Mouse (Mus musculus) liver, embryonic 14.5 days (tissue): ENCODE data around the gene Fcamr. TPM values are rescaled to one million over a fixed set of nuclear protein-coding genes. Genes with fewer than 3 reads are reported as not detected.
A peak's percentile ranks its signal among the peaks of the same experiment; 100 is the strongest.

ENCODE experiments used
- ATAC-seq: fragments of 200-750 bp; cut with Nextera tagmentation; 2 replicates; pipeline ENCODE4 v1.8.0; 2017; ENCODE audit warnings: moderate number of reproducible peaks, mild to moderate bottlenecking, moderate library complexity; ENCODE audit not compliant: insufficient read depth
- DNase-seq, 3 experiments: peaks; one replicate each; pipeline ENCODE4 v3.0.0-alpha.2; 2012 to 2013; ENCODE audit warnings: low read depth in 3 of 3, low spot score in 3 of 3
- H3K27ac ChIP-seq: fragments of 300-500 bp; sonication (generic); 2 replicates; pipeline ENCODE4 v1.5.1; 2014; ENCODE audit warnings: moderate library complexity, mild to moderate bottlenecking, control low read depth, inconsistent platforms
- H3K27me3 ChIP-seq: fragments of 300-500 bp; sonication (generic); 2 replicates; pipeline ENCODE4 v1.6.1; 2014; ENCODE audit warnings: mild to moderate bottlenecking, low read length, moderate library complexity; ENCODE audit not compliant: control insufficient read depth, insufficient read depth
- H3K36me3 ChIP-seq: fragments of 300-500 bp; sonication (generic); replicated peaks from 2 replicates; pipeline ENCODE4 v1.6.1; 2014; ENCODE audit warnings: low read depth; ENCODE audit not compliant: control insufficient read depth, insufficient read depth
- H3K4me1 ChIP-seq, 2 experiments: fragments of 200-500 bp in 1 of 2; fragments of 300-500 bp in 1 of 2; sonication (generic) in 1 of 2; replicated peaks; 2 replicates each; pipeline ENCODE4 v1.6.1; 2012 to 2014; ENCODE audit warnings: antibody characterized with exemption in 1 of 2, inconsistent platforms in 1 of 2, low read length in 1 of 2; ENCODE audit not compliant: control insufficient read depth in 2 of 2, insufficient read depth in 2 of 2
- H3K4me2 ChIP-seq: fragments of 300-500 bp; sonication (generic); 2 replicates; pipeline ENCODE4 v1.6.1; 2014; ENCODE audit warnings: low read depth, mild to moderate bottlenecking, control low read depth, moderate library complexity
- H3K4me3 ChIP-seq, 2 experiments: fragments of 200-500 bp in 1 of 2; fragments of 300-500 bp in 1 of 2; sonication (generic) in 1 of 2; 2 replicates each; pipeline ENCODE4 v1.5.1; 2012 to 2014; ENCODE audit warnings: low read depth in 2 of 2, low read length in 2 of 2, mild to moderate bottlenecking in 2 of 2, control low read depth in 1 of 2, inconsistent platforms in 1 of 2, moderate library complexity in 1 of 2; ENCODE audit not compliant: insufficient read depth in 1 of 2
- H3K9ac ChIP-seq: fragments of 300-500 bp; sonication (generic); replicated peaks from 2 replicates; pipeline ENCODE4 v1.6.1; 2014; ENCODE audit warnings: mild to moderate bottlenecking, control low read depth, moderate library complexity
- H3K9me3 ChIP-seq: fragments of 300-500 bp; sonication (generic); 2 replicates; pipeline ENCODE4 v1.6.1; 2016; ENCODE audit warnings: low read length, mixed read lengths; ENCODE audit not compliant: control insufficient read depth
- CTCF ChIP-seq: IDR thresholded peaks from 2 replicates; pipeline ENCODE4 v1.5.1; 2016; ENCODE audit warnings: antibody characterized with exemption, low read depth, control low read depth
- EP300 ChIP-seq: IDR thresholded peaks from 2 replicates; pipeline ENCODE4 v1.6.1; 2016; ENCODE audit warnings: antibody characterized with exemption, low read depth
- WGBS: fragments of 180-500 bp; shearing (Covaris S2); extraction: QIAGEN DNeasy Blood & Tissue Kit; methylation state at CpG from one replicate; pipeline ENCODE4 v1.1.7; 2014; ENCODE audit not compliant: insufficient replicate concordance; 5-methylcytosine and 5-hydroxymethylcytosine counted together
- polyA plus RNA-seq, 2 experiments: library from polyadenylated mRNA; depleted of rRNA in 1 of 2; stranded (reverse) in 1 of 2; unstranded in 1 of 2; fragments of >200 nt; fragmentation: Nextera tagmentation in 1 of 2; extraction: Ambion mirVana in 1 of 2; gene quantifications; 2 replicates each; pipeline versions ENCODE4 v1.2.1 to v1.2.3; 2012 to 2014

Fcamr gene
- polyA plus RNA-seq, 2 experiments, result not detected

DNA sequence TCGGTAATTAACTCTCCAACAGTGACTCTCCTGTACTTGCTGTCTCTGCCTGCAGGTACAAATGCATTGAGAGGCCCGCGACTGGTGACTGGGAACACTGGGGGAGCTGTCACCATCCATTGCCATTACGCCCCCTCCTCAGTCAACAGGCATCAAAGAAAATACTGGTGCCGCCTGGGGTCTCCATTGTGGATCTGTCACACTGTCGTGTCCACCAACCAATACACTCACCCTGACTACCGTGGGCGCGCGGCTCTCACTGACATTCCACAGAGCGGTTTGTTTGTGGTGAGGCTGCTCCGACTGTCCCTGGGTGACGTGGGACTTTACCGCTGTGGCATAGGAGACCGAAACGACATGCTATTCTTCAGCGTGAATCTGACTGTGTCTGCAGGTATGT lies 10.6 kb downstream of the Fcamr start:
- TF ChIP-seq CTCF, result no peak
- TF ChIP-seq EP300, result no peak
- 68% methylated on average over 17 of the region's 17 CpGs for WGBS
- H3K27ac ChIP-seq, result no peak overlapping the region
- no peak overlapping the region for H3K4me2 ChIP-seq
- no peaks in the 10 kb centered on the region for H3K4me1 ChIP-seq
- no peaks in the 10 kb centered on the region for H3K9me3 ChIP-seq
- H3K9ac ChIP-seq, result no peak overlapping the region
- no peak overlapping the region for H3K4me3 ChIP-seq
- no peak for DNase-seq
- H3K36me3 ChIP-seq, result no peaks in the 10 kb centered on the region
- H3K27me3 ChIP-seq, result no peaks in the 10 kb centered on the region
- no peak for ATAC-seq

DNA sequence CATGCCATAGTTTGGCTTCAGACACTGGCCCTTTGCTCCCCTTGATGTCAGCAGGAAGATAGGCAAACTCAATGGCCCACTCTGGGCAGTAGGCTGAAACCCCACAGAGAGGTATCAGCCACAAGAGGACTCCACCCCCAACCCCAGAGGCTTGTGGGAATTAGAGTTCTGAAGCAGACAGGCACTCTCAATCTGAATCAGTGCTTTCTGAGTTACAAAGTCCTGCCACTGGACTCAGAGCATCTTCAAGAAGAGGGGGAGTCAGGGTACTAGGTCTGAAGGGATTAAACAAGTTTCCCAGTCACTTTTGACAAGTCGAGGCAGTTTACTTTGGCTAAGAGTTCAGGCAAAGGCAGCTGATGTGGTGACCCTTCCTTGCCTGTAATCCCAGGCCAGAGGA lies 19.0 kb downstream of the Fcamr start:
- H3K9ac ChIP-seq, result no peak overlapping the region
- H3K27ac ChIP-seq, result no peak overlapping the region
- TF ChIP-seq EP300 (no peak), CTCF (no peak)
- no peaks in the 10 kb centered on the region for H3K9me3 ChIP-seq
- H3K4me3 ChIP-seq, result no peak overlapping the region
- H3K4me1 ChIP-seq, result peaks cover 0 to 20% of the 10 kb centered on the region in 2 experiments; a peak in 2 of 4 replicates
- no peak overlapping the region for H3K4me2 ChIP-seq
- H3K27me3 ChIP-seq, result no peaks in the 10 kb centered on the region
- H3K36me3 ChIP-seq, result no peaks in the 10 kb centered on the region
- WGBS, result 41% methylated on average over 1 of the region's 1 CpGs
- ATAC-seq (no peak), DNase-seq (no peak)

DNA sequence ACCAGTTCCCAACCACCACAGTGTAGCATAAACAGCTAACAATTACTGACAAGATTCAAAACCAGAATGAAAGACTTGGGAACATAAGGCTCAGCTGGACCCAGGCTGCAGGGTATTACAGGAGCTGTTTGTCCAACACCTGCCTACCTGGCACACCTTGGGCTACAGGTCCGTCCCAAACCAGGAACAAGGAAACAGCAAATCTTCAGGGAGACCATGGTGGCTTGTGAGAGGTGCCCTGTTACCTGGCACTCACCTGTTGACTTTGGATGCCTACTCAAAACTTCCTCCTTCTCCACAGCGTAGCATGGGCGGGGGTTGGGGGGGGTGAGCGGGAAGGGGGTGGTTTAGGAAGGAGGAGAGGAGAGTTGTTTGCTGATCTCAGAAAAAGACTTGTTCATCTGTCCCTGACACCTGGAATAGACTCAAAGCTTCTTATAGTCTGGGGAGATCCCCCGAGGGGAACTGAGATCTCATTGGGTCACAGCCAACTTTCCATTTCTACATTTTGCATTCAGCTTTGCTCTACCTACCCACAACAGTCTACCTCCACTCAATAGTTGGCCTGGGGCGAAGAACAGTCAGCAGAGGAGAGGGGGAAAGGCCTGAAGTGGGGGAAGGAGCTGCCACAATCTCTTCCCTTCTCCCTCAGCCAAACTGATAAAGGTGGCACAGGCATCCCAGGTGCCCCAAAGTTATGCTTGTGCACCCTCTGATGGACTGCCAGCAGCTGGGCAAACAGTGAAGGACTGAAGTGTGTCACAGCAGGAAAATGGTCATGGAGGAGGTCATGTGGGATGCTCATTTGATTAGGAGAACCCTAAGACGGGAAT lies 19.8 kb downstream of the Fcamr start:
- Histone ChIP-seq H3K4me2 (no peak overlapping the region), H3K27me3 (no peaks in the 10 kb centered on the region), H3K4me3 (no peak overlapping the region), H3K36me3 (no peaks in the 10 kb centered on the region), H3K27ac (no peak overlapping the region), H3K9me3 (no peaks in the 10 kb centered on the region), H3K4me1 (peaks cover 0 to 20% of the 10 kb centered on the region in 2 experiments; a peak in 2 of 4 replicates), H3K9ac (no peak overlapping the region)
- no peak for TF ChIP-seq CTCF
- TF ChIP-seq EP300, result no peak
- no peak for DNase-seq
- WGBS, result 53% methylated on average over 7 of the region's 7 CpGs
- no peak for ATAC-seq

DNA sequence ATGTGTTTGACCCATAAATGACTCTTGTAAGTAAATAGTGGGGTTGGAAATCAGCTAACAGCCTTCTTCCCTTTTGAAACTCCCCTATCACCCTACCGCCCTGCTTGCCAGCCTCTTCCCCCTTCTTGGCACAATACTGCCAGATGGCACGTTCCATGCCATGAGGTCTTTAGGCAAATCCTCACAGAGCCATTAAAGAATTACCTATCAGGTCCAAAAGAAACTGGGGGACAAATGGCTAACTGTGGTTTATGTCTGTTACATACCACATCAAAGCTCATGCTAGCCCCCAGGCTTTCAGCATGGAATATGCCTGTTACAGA lies 20.4 kb downstream of the Fcamr start:
- ATAC-seq, result no peak

DNA sequence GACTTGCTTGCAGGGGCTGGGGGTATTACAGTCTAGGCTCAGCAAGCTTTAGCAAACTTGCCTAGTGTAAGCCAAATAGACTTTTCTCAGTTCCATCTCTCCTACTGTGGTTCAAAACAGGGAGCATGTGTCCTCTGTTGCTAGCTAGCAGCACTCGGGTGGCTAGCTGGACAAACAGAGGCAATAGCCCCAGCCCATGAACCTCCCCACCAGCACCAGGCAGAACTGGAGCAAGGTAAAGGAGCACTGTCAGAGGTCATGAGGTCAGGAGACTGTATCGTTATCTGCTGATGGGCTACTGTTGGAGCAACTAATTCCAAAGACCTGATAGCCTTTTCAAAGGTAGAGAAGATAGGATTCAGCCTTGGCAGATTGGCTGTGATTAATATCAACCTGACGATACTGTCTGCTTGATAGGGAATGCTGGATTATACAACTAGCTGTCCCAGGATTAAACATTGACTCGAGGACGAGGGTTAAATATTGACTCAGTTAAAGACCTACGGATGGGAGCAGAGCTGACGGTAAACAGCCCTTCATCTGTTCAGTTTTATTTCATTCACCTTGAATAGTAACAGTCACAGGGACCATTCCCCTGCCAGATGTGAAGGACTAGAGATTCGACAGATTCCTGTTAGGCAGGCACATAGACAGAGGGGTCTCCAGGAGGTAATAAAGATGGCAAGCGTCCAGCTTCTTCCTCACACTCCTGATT lies 21.4 kb downstream of the Fcamr start:
- no peaks in the 10 kb centered on the region for H3K9me3 ChIP-seq
- TF ChIP-seq CTCF, result no peak
- TF ChIP-seq EP300, result no peak
- peak in 2 of 3 experiments; percentile 12 to 15 for DNase-seq
- H3K4me3 ChIP-seq, result no peak overlapping the region
- ATAC-seq, result peak; percentile 76
- peak overlapping the region; percentile 22; the same call in 1 of the 2 replicates for H3K27ac ChIP-seq
- no peaks in the 10 kb centered on the region for H3K27me3 ChIP-seq
- peaks cover 0 to 20% of the 10 kb centered on the region in 2 experiments; a peak in 2 of 4 replicates for H3K4me1 ChIP-seq
- no peaks in the 10 kb centered on the region for H3K36me3 ChIP-seq
- H3K9ac ChIP-seq, result no peak overlapping the region
- 56% methylated on average over 9 of the region's 9 CpGs for WGBS
- no peak overlapping the region for H3K4me2 ChIP-seq

More for the DNA sequence above, 20.4 kb downstream of the Fcamr start:
- no peak overlapping the region for H3K27ac ChIP-seq
- TF ChIP-seq CTCF (no peak), EP300 (no peak)
- H3K4me1 ChIP-seq, result peaks cover 0 to 20% of the 10 kb centered on the region in 2 experiments; a peak in 2 of 4 replicates
- no peaks in the 10 kb centered on the region for H3K36me3 ChIP-seq
- no peak overlapping the region for H3K4me2 ChIP-seq
- H3K9me3 ChIP-seq, result no peaks in the 10 kb centered on the region
- no peak overlapping the region for H3K4me3 ChIP-seq
- DNase-seq, result no peak
- no peak overlapping the region for H3K9ac ChIP-seq
- 52% methylated on average over 2 of the region's 2 CpGs for WGBS
- H3K27me3 ChIP-seq, result no peaks in the 10 kb centered on the region
